In genomic region chr17:28313880-28314225, GRCm38 (mm10) we compare ENCODE assay signal across 8 mouse cellular contexts. TPM values are rescaled to one million over a fixed set of nuclear protein-coding genes. Genes with fewer than 3 reads are reported as not detected.
DNase-seq lines count a peak whose midpoint lies in the region; ATAC-seq lines count a peak whose summit lies in the region.

No protein-coding gene starts in this region.

- ATAC-seq in kidney, embryonic 15.5 days (replicated peaks; ENCODE audit: low FRiP score): peak; percentile 40

- H3K4me3 ChIP-seq in kidney, embryonic 15.5 days (replicated peaks): peak overlapping the region; percentile 90
- H3K4me3 ChIP-seq in midbrain, embryonic 10.5 days: peak overlapping the region; percentile 94

- H3K9ac ChIP-seq in kidney, embryonic 15.5 days: peak overlapping the region; percentile 96

- WGBS in kidney, embryonic 15.5 days: 1% methylated on average over 11 of the region's 11 CpGs
- WGBS in midbrain, embryonic 10.5 days: 4% methylated on average over 11 of the region's 11 CpGs

- H3K9me3 ChIP-seq in kidney, embryonic 15.5 days (replicated peaks): no peaks in the 10 kb centered on the region
- H3K9me3 ChIP-seq in midbrain, embryonic 10.5 days (replicated peaks): no peaks in the 10 kb centered on the region

- DNase-seq in kidney, postnatal 14 days: no peak
- DNase-seq in R1 (ENCODE audit: low read depth, low spot score): peak; percentile 72
- peak; percentile 51 for DNase-seq in heart, postnatal 4 days
- DNase-seq in midbrain, embryonic 10.5 days (ENCODE audit: low spot score): no peak
- no peak for DNase-seq in urinary bladder, postnatal 36 days (ENCODE audit: low spot score in 2 of 2)
- DNase-seq in cerebellum, postnatal 4 days (ENCODE audit: low spot score in 2 of 2): no peak
- DNase-seq in thymus, postnatal 36 days: no peak

- H3K27me3 ChIP-seq in kidney, embryonic 15.5 days: no peaks in the 10 kb centered on the region
- H3K27me3 ChIP-seq in midbrain, embryonic 10.5 days (ENCODE audit: low read depth, poor library complexity, severe bottlenecking): no peaks in the 10 kb centered on the region

- peaks cover 37% of the 10 kb centered on the region for H3K36me3 ChIP-seq in kidney, embryonic 15.5 days
- peaks cover 37% of the 10 kb centered on the region for H3K36me3 ChIP-seq in midbrain, embryonic 10.5 days

- H3K4me1 ChIP-seq in kidney, embryonic 15.5 days: peaks cover 34% of the 10 kb centered on the region
- H3K4me1 ChIP-seq in midbrain, embryonic 10.5 days: peaks cover 42% of the 10 kb centered on the region

- H3K27ac ChIP-seq in kidney, embryonic 15.5 days: peak overlapping the region; percentile 95
- peak overlapping the region; percentile 95 for H3K27ac ChIP-seq in midbrain, embryonic 10.5 days (replicated peaks)

- H3K4me2 ChIP-seq in kidney, embryonic 15.5 days: peak overlapping the region; percentile 74

RNA-seq across cellular contexts. Expression of gene Fance, which starts 0.5 kb away (rescaled TPM):
- polyA plus RNA-seq in kidney, embryonic 15.5 days (2015; fragmentation: Nextera tagmentation; extraction: Ambion mirVana): 28.4 and 33.7 TPM in 2 replicates
- 10 to 100 TPM; 18.7 to 19.4 TPM for total RNA-seq in heart, postnatal 4 days (2021)
- polyA plus RNA-seq in midbrain, embryonic 10.5 days (2016; fragmentation: Nextera tagmentation; extraction: Ambion mirVana): 28.2 and 30.8 TPM in 2 replicates

RNA-seq across cellular contexts. Expression of gene Rpl10a, which starts 14.4 kb away (rescaled TPM):
- polyA plus RNA-seq in kidney, embryonic 15.5 days (2015; fragmentation: Nextera tagmentation; extraction: Ambion mirVana): 643 and 689 TPM in 2 replicates
- 100 to 1,000 TPM; 663 to 665 TPM for total RNA-seq in heart, postnatal 4 days (2021)
- polyA plus RNA-seq in midbrain, embryonic 10.5 days (2016; fragmentation: Nextera tagmentation; extraction: Ambion mirVana): 426 and 489 TPM in 2 replicates

RNA-seq across cellular contexts. Expression of gene Tead3, which starts 36.8 kb away (rescaled TPM):
- 9.8 and 11.0 TPM in 2 replicates for polyA plus RNA-seq in kidney, embryonic 15.5 days (2015; fragmentation: Nextera tagmentation; extraction: Ambion mirVana)
- total RNA-seq in heart, postnatal 4 days (2021): 10 to 100 TPM; 26.3 to 30.2 TPM
- 5.0 and 5.2 TPM in 2 replicates for polyA plus RNA-seq in midbrain, embryonic 10.5 days (2016; fragmentation: Nextera tagmentation; extraction: Ambion mirVana)

RNA-seq across cellular contexts. Expression of gene Tulp1, which starts 51.2 kb away (rescaled TPM):
- 5.6 and 6.4 TPM in 2 replicates for polyA plus RNA-seq in kidney, embryonic 15.5 days (2015; fragmentation: Nextera tagmentation; extraction: Ambion mirVana)
- total RNA-seq in heart, postnatal 4 days (2021): 1 to 10 TPM; 1.0 to 1.5 TPM
- polyA plus RNA-seq in midbrain, embryonic 10.5 days (2016; fragmentation: Nextera tagmentation; extraction: Ambion mirVana): 2.8 and 5.0 TPM in 2 replicates

Comparison
In these comparisons a context has a peak if more than half of its experiments do, and no peak if none do; other contexts are left out.
1. DNase-seq: peak in R1 (single experiment) and heart, postnatal 4 days (single experiment); none in kidney, postnatal 14 days (single experiment), midbrain, embryonic 10.5 days (single experiment), urinary bladder, postnatal 36 days (0 of 2), cerebellum, postnatal 4 days (0 of 2) and thymus, postnatal 36 days (0 of 2).